Mouse (Mus musculus): ENCODE measurements around the gene Rab3gap2.
"Not testable (repeated sequence)": the region's sequence is repeated elsewhere in the genome, so short reads cannot be mapped to it uniquely, and the experiment has no call there.

Rab3gap2 gene

GRCm38 (mm10) chr1:185280616-185281015, 76.7 kb downstream of the Rab3gap2 start:
- DNase-seq (ENCODE audit: low spot score in 2 of 2), result no peak

GRCm38 (mm10) chr1:185282846-185283245, 78.9 kb downstream of the Rab3gap2 start:
- DNase-seq (ENCODE audit: low spot score in 2 of 2), result no peak

GRCm38 (mm10) chr1:185283247-185283646, 79.3 kb downstream of the Rab3gap2 start:
- DNase-seq (ENCODE audit: low spot score in 2 of 2), result no peak

- DNase-seq (ENCODE audit: low spot score in 2 of 2), result no peak
Measured at GRCm38 (mm10) chr1:185284740-185285139, 80.8 kb downstream of the Rab3gap2 start.

- no peak for DNase-seq (ENCODE audit: low spot score in 2 of 2)
Measured at GRCm38 (mm10) chr1:185285171-185285570, 81.3 kb downstream of the Rab3gap2 start.

GRCm38 (mm10) chr1:185287066-185287465, 83.1 kb downstream of the Rab3gap2 start:
- no peak for DNase-seq (ENCODE audit: low spot score in 2 of 2)

- DNase-seq (ENCODE audit: low spot score in 2 of 2), result no peak
Measured at GRCm38 (mm10) chr1:185289231-185289630, 85.3 kb downstream of the Rab3gap2 start.

GRCm38 (mm10) chr1:185291336-185291735, 87.4 kb downstream of the Rab3gap2 start:
- no peak for DNase-seq (ENCODE audit: low spot score in 2 of 2)

- DNase-seq (ENCODE audit: low spot score in 2 of 2), result no peak
Measured at GRCm38 (mm10) chr1:185292646-185293360, 88.9 kb downstream of the Rab3gap2 start.

- no peak for DNase-seq (ENCODE audit: low spot score in 2 of 2)
Measured at GRCm38 (mm10) chr1:185296850-185297249, 92.9 kb downstream of the Rab3gap2 start.

GRCm38 (mm10) chr1:185298496-185298895, 94.6 kb downstream of the Rab3gap2 start:
- no peak for DNase-seq (ENCODE audit: low spot score in 2 of 2)

GRCm38 (mm10) chr1:185302816-185303215, 98.9 kb downstream of the Rab3gap2 start:
- no peak for DNase-seq (ENCODE audit: low spot score in 2 of 2)

- no peak for DNase-seq (ENCODE audit: low spot score in 2 of 2)
Measured at GRCm38 (mm10) chr1:185306836-185307235, 102.9 kb downstream of the Rab3gap2 start.

- DNase-seq (ENCODE audit: low spot score in 2 of 2), result no peak
Measured at GRCm38 (mm10) chr1:185307645-185308044, 103.7 kb downstream of the Rab3gap2 start.

GRCm38 (mm10) chr1:185308334-185308733, 104.4 kb downstream of the Rab3gap2 start:
- DNase-seq (ENCODE audit: low spot score in 2 of 2), result no peak

- no peak for DNase-seq (ENCODE audit: low spot score in 2 of 2)
Measured at GRCm38 (mm10) chr1:185308908-185309307, 105.0 kb downstream of the Rab3gap2 start.

GRCm38 (mm10) chr1:185311949-185312348, 108.0 kb downstream of the Rab3gap2 start:
- DNase-seq (ENCODE audit: low spot score in 2 of 2), result no peak

- no peak for DNase-seq (ENCODE audit: low spot score in 2 of 2)
Measured at GRCm38 (mm10) chr1:185314546-185314945, 110.6 kb downstream of the Rab3gap2 start.

- peak in 1 of 2 experiments; percentile 39 for DNase-seq (ENCODE audit: low spot score in 2 of 2)
Measured at GRCm38 (mm10) chr1:185315846-185316568, 112.1 kb downstream of the Rab3gap2 start.

- DNase-seq (ENCODE audit: low spot score in 2 of 2), result not testable (repeated sequence)
Measured at GRCm38 (mm10) chr1:185327754-185328345, 123.9 kb downstream of the Rab3gap2 start.

- peak; percentile 70 to 90 for DNase-seq (ENCODE audit: low spot score in 2 of 2)
Measured at GRCm38 (mm10) chr1:185328721-185329610, 125.0 kb downstream of the Rab3gap2 start, which contains the start of gene Iars2. Iars2 (minus strand) TSS chr1:185329396.

- DNase-seq (ENCODE audit: low spot score in 2 of 2), result no peak
Measured at GRCm38 (mm10) chr1:185329851-185330250, 125.9 kb downstream of the Rab3gap2 start.

All from left cerebral cortex, adult 9 months (tissue).